Mouse (Mus musculus): ENCODE data around the gene Rbfox1.

GRCm38 (mm10) chr16:6716214-6716911, 831.2 kb downstream of the Rbfox1 start:
- no peak for TF ChIP-seq CTCF (IDR thresholded peaks at IDR 0.05; ENCODE audit: extremely low read depth, insufficient read depth, low read length)
- no peak for TF ChIP-seq POLR2A (IDR thresholded peaks at IDR 0.05; ENCODE audit: extremely low read depth, insufficient read depth, low read length)

All from cortical plate, adult 2 months (tissue).